Mouse (Mus musculus): ENCODE measurements around the gene As3mt. TPM values are rescaled to one million over a fixed set of nuclear protein-coding genes. Genes with fewer than 3 reads are reported as not detected.
A peak's percentile ranks its signal among the peaks of the same experiment; 100 is the strongest.

The As3mt gene
- polyA plus RNA-seq, 1 experiment from 2014 or later = 46.2 TPM

- Histone ChIP-seq H3K27ac (peak overlapping the region; percentile 8; the same call in 1 of the 2 replicates), H3K4me3 (no peak overlapping the region), H3K4me1 (peaks cover 10% of the 10 kb centered on the region), H3K27me3 (ENCODE audit: insufficient read depth, poor library complexity, severe bottlenecking) (no peaks in the 10 kb centered on the region), H3K9me3 (no peaks in the 10 kb centered on the region), H3K36me3 (no peaks in the 10 kb centered on the region)
- no peak for DNase-seq (ENCODE audit: low spot score)
- 67% methylated on average over 5 of the region's 5 CpGs for WGBS
Measured at GRCm38 (mm10) chr19:46784038-46784437, 76.8 kb downstream of the As3mt start.

GRCm38 (mm10) chr19:46784502-46784901, 77.2 kb downstream of the As3mt start:
- peaks cover 10% of the 10 kb centered on the region for H3K4me1 ChIP-seq
- no peaks in the 10 kb centered on the region for H3K36me3 ChIP-seq
- 52% methylated on average over 6 of the region's 6 CpGs for WGBS
- H3K9me3 ChIP-seq = no peaks in the 10 kb centered on the region
- H3K4me3 ChIP-seq = no peak overlapping the region
- H3K27ac ChIP-seq = peak overlapping the region; percentile 8; the same call in 1 of the 2 replicates
- no peak for DNase-seq (ENCODE audit: low spot score)
- no peaks in the 10 kb centered on the region for H3K27me3 ChIP-seq (ENCODE audit: insufficient read depth, poor library complexity, severe bottlenecking)

GRCm38 (mm10) chr19:46785633-46786032, 78.4 kb downstream of the As3mt start:
- no peak overlapping the region for H3K27ac ChIP-seq
- H3K4me3 ChIP-seq = no peak overlapping the region
- H3K36me3 ChIP-seq = no peaks in the 10 kb centered on the region
- no peaks in the 10 kb centered on the region for H3K9me3 ChIP-seq
- no peaks in the 10 kb centered on the region for H3K27me3 ChIP-seq (ENCODE audit: insufficient read depth, poor library complexity, severe bottlenecking)
- H3K4me1 ChIP-seq = peaks cover 10% of the 10 kb centered on the region
- 83% methylated on average over 4 of the region's 4 CpGs for WGBS
- DNase-seq (ENCODE audit: low spot score) = no peak

GRCm38 (mm10) chr19:46789782-46790181, 82.5 kb downstream of the As3mt start:
- no peaks in the 10 kb centered on the region for H3K36me3 ChIP-seq
- peaks cover 13% of the 10 kb centered on the region for H3K4me1 ChIP-seq
- H3K27ac ChIP-seq = no peak overlapping the region
- no peak overlapping the region for H3K4me3 ChIP-seq
- H3K27me3 ChIP-seq (ENCODE audit: insufficient read depth, poor library complexity, severe bottlenecking) = no peaks in the 10 kb centered on the region
- WGBS = 85% methylated on average over 1 of the region's 1 CpGs
- H3K9me3 ChIP-seq = no peaks in the 10 kb centered on the region
- DNase-seq (ENCODE audit: low spot score) = no peak

Other genes starting within 250 kb of the As3mt start
- 17.6 and 22.0 TPM in 2 replicates for gene Trim8, start 205.8 kb upstream of the As3mt start, polyA plus RNA-seq (2016; fragmentation: Nextera tagmentation; extraction: Ambion mirVana)
- gene Arl3, start 134.3 kb upstream of the As3mt start, polyA plus RNA-seq (2016; fragmentation: Nextera tagmentation; extraction: Ambion mirVana) = 112 and 134 TPM in 2 replicates
- gene Sfxn2, start 134.1 kb upstream of the As3mt start, polyA plus RNA-seq (2016; fragmentation: Nextera tagmentation; extraction: Ambion mirVana) = 14.2 and 14.5 TPM in 2 replicates
- 53.9 and 61.8 TPM in 2 replicates for gene Wbp1l, start 108.4 kb upstream of the As3mt start, polyA plus RNA-seq (2016; fragmentation: Nextera tagmentation; extraction: Ambion mirVana)
- gene Cyp17a1, start 34.3 kb upstream of the As3mt start, polyA plus RNA-seq (2016; fragmentation: Nextera tagmentation; extraction: Ambion mirVana) = 0.40 and 1.2 TPM in 2 replicates
- gene Borcs7, start 17.6 kb upstream of the As3mt start, polyA plus RNA-seq (2016; fragmentation: Nextera tagmentation; extraction: Ambion mirVana) = 13.7 and 17.0 TPM in 2 replicates
- 2.7 and 3.0 TPM in 2 replicates for gene Cnnm2, start 54.1 kb downstream of the As3mt start, polyA plus RNA-seq (2016; fragmentation: Nextera tagmentation; extraction: Ambion mirVana)